Mouse (Mus musculus) left cerebral cortex, postnatal 25 days (tissue): ENCODE measurements at regions not wholly inside any gene's neighbourhood (a gene's known extent, or its start where the extent isn't known, plus 50 kb on each side); places are given as distances from the start of the nearest gene placed in this dataset.

Source experiments
- DNase-seq, 2 experiments: peaks; one replicate each; pipeline ENCODE4 v3.0.0; 2022; ENCODE audit warnings: low spot score in 2 of 2, mixed read lengths in 1 of 2
- intact Hi-C: fragments of 180-260 bp; cut with DNase I; formaldehyde crosslinking; loops from one replicate; pipeline ENCODE4 v1.15.1; 2025
- microRNA-seq, 2 experiments: library from miRNA; unstranded; fragments of <30 nt; microRNA quantifications; one replicate each; pipeline ENCODE4 v1.2.0; 2022

DNA sequence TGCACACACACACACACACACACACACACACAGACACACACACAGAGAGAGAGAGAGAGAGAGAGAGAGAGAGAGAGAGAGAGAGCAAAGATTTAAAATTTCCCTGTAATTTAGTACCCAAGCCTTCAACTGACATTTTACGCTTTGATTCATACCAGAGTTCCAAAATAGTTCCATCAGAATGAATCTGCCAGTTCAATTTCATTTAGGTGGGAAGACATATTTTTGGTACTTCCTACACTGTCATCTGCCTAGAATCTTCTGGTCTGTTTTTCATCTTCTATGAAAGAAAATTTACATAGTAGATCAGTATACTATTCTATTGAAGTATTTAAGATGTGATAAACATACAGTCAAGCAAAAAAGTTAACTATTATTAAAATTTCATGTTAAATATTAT is 1177.4 kb downstream of the Zpld1 start:
- intact Hi-C loops, result no loop called here
- DNase-seq, result peak in 1 of 2 experiments; percentile 55

GRCm38 (mm10) chr16:54098696-54099095 is 1199.1 kb downstream of the Zpld1 start:
- DNase-seq, result peak in 1 of 2 experiments; percentile 9
- intact Hi-C loops, result no loop called here

DNA sequence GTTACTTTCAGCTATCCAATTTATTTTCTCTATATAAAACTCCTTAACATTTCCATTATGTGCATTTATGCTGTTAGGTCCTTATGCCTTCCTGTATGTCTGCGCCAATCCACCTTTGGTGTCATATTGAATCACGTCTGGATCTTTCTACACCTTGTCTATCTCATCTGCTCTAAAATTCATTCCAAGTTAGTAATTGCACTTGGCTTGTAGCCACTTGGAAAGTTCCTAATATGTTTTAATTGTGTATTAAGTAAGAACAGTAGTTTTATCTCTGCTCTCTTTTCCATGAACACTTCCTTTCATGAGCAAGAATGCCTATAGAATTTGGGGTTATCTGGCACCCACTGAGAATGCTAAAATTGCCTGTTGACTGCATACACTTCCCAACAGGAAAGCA is 1205.6 kb downstream of the Zpld1 start:
- intact Hi-C loops, result no loop called here

GRCm38 (mm10) chr16:54091061-54091765 is 1206.6 kb downstream of the Zpld1 start:
- intact Hi-C loops, result no loop called here
- DNase-seq, result no peak

More for the DNA sequence above, 1205.6 kb downstream of the Zpld1 start:
- no peak for DNase-seq

GRCm38 (mm10) chr16:54080518-54080917 is 1217.3 kb downstream of the Zpld1 start:
- DNase-seq, result no peak
- intact Hi-C loops, result no loop called here

DNA sequence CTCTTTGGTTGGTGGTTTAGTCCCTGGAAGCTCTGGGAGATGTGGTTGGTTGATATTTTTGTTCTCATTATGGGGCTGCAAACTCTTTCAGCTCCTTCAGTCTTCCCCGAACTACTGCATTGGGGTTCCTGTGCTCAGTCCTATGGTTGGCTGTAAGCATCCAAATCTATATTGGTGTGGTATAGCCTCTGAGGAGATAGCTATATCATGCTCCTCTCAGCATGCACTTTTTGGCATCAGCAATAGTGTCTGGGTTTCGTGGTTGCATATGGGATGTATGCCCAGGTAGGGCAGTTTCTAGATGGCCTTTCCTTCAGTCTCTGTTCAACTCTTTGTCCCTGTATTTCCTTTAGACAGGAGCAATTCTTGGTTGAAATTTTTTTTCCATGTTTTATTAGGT is 1250.0 kb downstream of the Zpld1 start:
- intact Hi-C loops, result no loop called here
- DNase-seq, result no peak

DNA sequence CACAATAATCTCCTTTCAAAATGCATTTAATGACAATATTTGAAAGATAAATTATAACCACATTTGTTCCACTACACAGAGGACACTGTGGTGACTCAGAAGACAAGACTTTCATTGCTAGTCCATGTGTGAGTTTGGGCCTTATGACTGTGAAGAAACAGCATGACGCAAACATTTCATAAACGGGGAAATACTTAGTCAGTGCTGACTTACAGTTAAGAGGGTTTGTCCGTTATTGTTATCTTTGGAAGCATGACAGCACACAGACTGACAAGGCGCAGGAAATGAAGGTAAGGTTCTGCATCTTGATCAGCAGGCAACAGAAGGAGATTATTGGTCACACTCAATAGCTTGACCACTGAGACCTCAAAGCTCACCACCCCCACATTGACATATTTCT is 1255.8 kb downstream of the Zpld1 start:
- DNase-seq, result no peak
- intact Hi-C loops, result no loop called here

- intact Hi-C loops, result no loop called here
- DNase-seq, result no peak
Measured at GRCm38 (mm10) chr16:54016319-54016718, 1281.5 kb downstream of the Zpld1 start.

- intact Hi-C loops, result loop anchor here (5.0 kb wide), 1 partner anchor 186 kb away; no protein-coding TSS in a partner anchor
- peak in 1 of 2 experiments; percentile 19 for DNase-seq
Measured at GRCm38 (mm10) chr16:53973711-53974110, 1324.1 kb downstream of the Zpld1 start.

GRCm38 (mm10) chr16:53956646-53957045 is 1341.1 kb downstream of the Zpld1 start:
- intact Hi-C loops, result no loop called here

GRCm38 (mm10) chr16:53945303-53945702 is 1352.5 kb downstream of the Zpld1 start:
- DNase-seq, result no peak
- intact Hi-C loops, result no loop called here

More at GRCm38 (mm10) chr16:53956646-53957045, 1341.1 kb downstream of the Zpld1 start:
- DNase-seq, result no peak

DNA sequence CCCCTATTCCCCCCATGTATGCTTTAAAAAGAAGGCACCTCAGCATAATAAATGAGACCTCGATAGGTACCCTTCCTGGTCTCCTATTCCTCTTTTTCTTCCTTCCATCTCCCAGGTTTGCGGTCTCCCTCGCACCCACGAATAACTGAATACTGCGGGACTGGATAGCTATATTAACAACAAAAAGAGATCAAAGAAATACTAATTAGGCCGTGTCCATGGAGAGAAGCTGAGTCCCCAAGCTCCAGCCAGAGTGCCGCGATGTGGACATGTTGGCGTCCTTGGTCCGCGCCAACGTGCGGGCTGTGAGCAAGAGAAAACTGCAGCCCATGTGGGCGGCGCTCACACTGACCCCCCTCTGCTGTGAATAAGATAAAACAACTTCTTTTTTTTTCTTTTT is 1382.0 kb downstream of the Zpld1 start:
- intact Hi-C loops, result no loop called here
- no peak for DNase-seq

GRCm38 (mm10) chr16:53907125-53907524 is 1390.7 kb downstream of the Zpld1 start:
- no peak for DNase-seq
- intact Hi-C loops, result no loop called here

GRCm38 (mm10) chr16:53903795-53904194 is 1394.0 kb downstream of the Zpld1 start:
- no peak for DNase-seq
- intact Hi-C loops, result no loop called here

DNA sequence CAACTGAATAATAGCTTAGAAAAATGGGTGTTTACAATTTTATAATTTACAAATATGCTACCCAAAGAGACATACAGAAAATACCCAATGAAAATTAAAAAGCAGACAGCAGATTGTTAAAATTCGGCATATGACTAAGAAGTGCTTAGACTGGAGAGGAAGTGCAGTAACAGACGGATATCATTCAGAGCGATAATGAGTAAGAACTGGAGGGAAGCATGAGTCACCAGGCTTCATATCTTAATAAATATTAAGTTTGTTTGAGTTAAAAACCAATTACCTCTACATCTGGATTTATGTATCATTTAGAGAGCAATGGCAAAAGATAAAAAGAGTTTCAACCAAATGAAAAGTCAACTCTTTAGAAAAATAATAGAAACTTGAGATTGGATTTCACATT is 1413.5 kb upstream of the Alcam start:
- DNase-seq, result no peak
- intact Hi-C loops, result no loop called here

DNA sequence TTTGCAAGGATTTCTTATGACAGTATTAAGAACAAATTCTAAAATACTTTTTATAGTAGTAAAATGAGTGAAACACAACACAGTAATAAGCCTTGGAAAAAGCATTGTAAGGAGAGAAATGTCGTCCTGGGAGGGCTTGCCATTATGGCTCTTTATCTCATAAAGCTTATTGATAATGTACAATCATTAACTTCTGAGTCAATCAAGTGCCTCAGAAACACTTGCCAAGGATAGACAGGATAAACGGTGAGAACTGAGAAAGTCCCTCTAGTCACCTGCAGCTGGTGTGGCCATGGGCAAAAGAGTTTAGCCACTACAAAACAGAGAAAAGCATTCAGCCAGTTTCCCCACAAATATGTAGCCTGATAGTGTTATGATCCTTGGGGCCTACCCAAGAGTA is 1386.8 kb upstream of the Alcam start:
- intact Hi-C loops, result no loop called here

More for the DNA sequence above, 1386.8 kb upstream of the Alcam start:
- no peak for DNase-seq

Small RNAs in the stretch of these regions (microRNA-seq; reads per million reads assigned to microRNA genes)
- gene Gm25041, result 0 reads per million in 2 experiments
